8 mouse cellular contexts compared by ENCODE assay signal in the genomic region with DNA sequence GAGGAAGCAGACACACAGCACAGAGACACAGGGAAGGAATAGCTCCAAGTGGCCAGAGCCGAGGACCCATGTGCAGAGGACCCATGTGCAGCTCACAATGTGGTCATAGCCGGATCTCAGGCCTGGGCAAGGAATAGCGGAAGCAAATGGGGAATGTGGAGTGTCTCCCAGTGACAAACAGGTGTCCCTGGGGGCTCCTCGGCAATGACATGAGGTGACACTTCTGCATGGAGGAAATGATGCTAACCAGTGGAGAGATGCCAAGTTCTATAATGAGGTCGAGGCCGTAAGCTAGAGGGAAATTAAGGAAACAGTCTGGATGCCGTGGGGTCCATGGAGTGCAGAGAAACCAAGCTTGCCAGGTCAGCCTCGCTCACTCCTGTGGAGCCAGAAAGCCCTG. TPM values are rescaled to one million over a fixed set of nuclear protein-coding genes. Genes with fewer than 3 reads are reported as not detected.
"Had no signal": no experiment of that assay in that cellular context is flagged by ENCODE, and none has a peak within 500 bp of the region (broad histone marks: within the 10 kb centered on the region; RNA-seq: fewer than 3 reads in every experiment).

No protein-coding gene starts in this region.

- H3K9me3 ChIP-seq: intestine, embryonic 15.5 days; kidney, embryonic 15.5 days; limb, embryonic 12.5 days; midbrain, embryonic 13.5 days; neural tube, embryonic 12.5 days had no signal

- H3K27ac ChIP-seq: intestine, embryonic 15.5 days; kidney, embryonic 15.5 days; liver, embryonic 14.5 days; midbrain, embryonic 13.5 days; neural tube, embryonic 12.5 days had no signal

- H3K4me3 ChIP-seq: intestine, embryonic 15.5 days; kidney, embryonic 15.5 days; limb, embryonic 12.5 days; midbrain, embryonic 13.5 days; myocyte; neural tube, embryonic 12.5 days had no signal

- ATAC-seq: midbrain, embryonic 13.5 days had no signal

- H3K4me2 ChIP-seq: intestine, embryonic 15.5 days; limb, embryonic 12.5 days; midbrain, embryonic 13.5 days; neural tube, embryonic 12.5 days had no signal

- H3K36me3 ChIP-seq: intestine, embryonic 15.5 days; kidney, embryonic 15.5 days; midbrain, embryonic 13.5 days; neural tube, embryonic 12.5 days had no signal

- H3K27me3 ChIP-seq: kidney, embryonic 15.5 days; limb, embryonic 12.5 days; midbrain, embryonic 13.5 days; neural tube, embryonic 12.5 days had no signal

- H3K9ac ChIP-seq: intestine, embryonic 15.5 days; kidney, embryonic 15.5 days; limb, embryonic 12.5 days; liver, embryonic 14.5 days; midbrain, embryonic 13.5 days; neural tube, embryonic 12.5 days had no signal

RNA-seq across cellular contexts. Expression of a gene that starts 54.4 kb away (rescaled TPM):
- total RNA-seq: megakaryocyte-erythroid progenitor cell, adult 5-6 weeks had no signal
